In genomic region chr4:84431677-84432515, GRCm38 (mm10) we compare ENCODE assay signal across 22 mouse cellular contexts.
A peak's percentile ranks its signal among the peaks of the same experiment; 100 is the strongest.
DNase-seq lines count a peak whose midpoint lies in the region; ATAC-seq lines count a peak whose summit lies in the region.
"Had no signal": no experiment of that assay in that cellular context is flagged by ENCODE, and none has a peak within 500 bp of the region (broad histone marks: within the 10 kb centered on the region; RNA-seq: fewer than 3 reads in every experiment).

No protein-coding gene starts in this region.

- H3K4me3 ChIP-seq in forebrain, embryonic 14.5 days (ENCODE audit: low read depth, low read length) = no peak overlapping the region
- no peak overlapping the region for H3K4me3 ChIP-seq in forebrain, embryonic 12.5 days (replicated peaks)
- H3K4me3 ChIP-seq in intestine, embryonic 16.5 days (ENCODE audit: low read length) = no peak overlapping the region
- H3K4me3 ChIP-seq in hindbrain, embryonic 13.5 days = no peak overlapping the region
- H3K4me3 ChIP-seq: embryonic facial prominence, embryonic 15.5 days; gastrocnemius, adult 2 months; midbrain, embryonic 10.5 days had no signal

- no peaks in the 10 kb centered on the region for H3K9me3 ChIP-seq in forebrain, embryonic 14.5 days (replicated peaks; ENCODE audit: control insufficient read depth, low read length)
- H3K9me3 ChIP-seq in forebrain, embryonic 12.5 days = no peaks in the 10 kb centered on the region
- no peaks in the 10 kb centered on the region for H3K9me3 ChIP-seq in intestine, embryonic 16.5 days (ENCODE audit: control insufficient read depth, low read length)
- no peaks in the 10 kb centered on the region for H3K9me3 ChIP-seq in hindbrain, embryonic 13.5 days
- H3K9me3 ChIP-seq: embryonic facial prominence, embryonic 15.5 days; midbrain, embryonic 10.5 days had no signal

- no peaks in the 10 kb centered on the region for H3K27me3 ChIP-seq in forebrain, embryonic 14.5 days (replicated peaks; ENCODE audit: control insufficient read depth, insufficient read depth, low read length)
- H3K27me3 ChIP-seq in forebrain, embryonic 12.5 days = no peaks in the 10 kb centered on the region
- no peaks in the 10 kb centered on the region for H3K27me3 ChIP-seq in intestine, embryonic 16.5 days (replicated peaks; ENCODE audit: control insufficient read depth, insufficient read depth, low read length)
- H3K27me3 ChIP-seq in hindbrain, embryonic 13.5 days = no peaks in the 10 kb centered on the region
- H3K27me3 ChIP-seq: embryonic facial prominence, embryonic 15.5 days had no signal

- no peaks in the 10 kb centered on the region for H3K4me1 ChIP-seq in forebrain, embryonic 14.5 days (ENCODE audit: control insufficient read depth, insufficient read depth, low read length)
- H3K4me1 ChIP-seq in forebrain, embryonic 12.5 days = peaks cover 3% of the 10 kb centered on the region; the same call in 1 of the 2 replicates
- no peaks in the 10 kb centered on the region for H3K4me1 ChIP-seq in intestine, embryonic 16.5 days (ENCODE audit: control insufficient read depth, insufficient read depth, low read length)
- 0 out of 2 replicates have a peak, but pooled peaks cover 6% of the 10 kb centered on the region for H3K4me1 ChIP-seq in hindbrain, embryonic 13.5 days (replicated peaks)
- H3K4me1 ChIP-seq: embryonic facial prominence, embryonic 15.5 days; midbrain, embryonic 10.5 days had no signal

- H3K27ac ChIP-seq in forebrain, embryonic 14.5 days (ENCODE audit: low read depth, low read length) = no peak overlapping the region
- no peak overlapping the region for H3K27ac ChIP-seq in forebrain, embryonic 12.5 days
- no peak overlapping the region for H3K27ac ChIP-seq in intestine, embryonic 16.5 days (ENCODE audit: low read length)
- H3K27ac ChIP-seq in hindbrain, embryonic 13.5 days = no peak overlapping the region
- H3K27ac ChIP-seq: embryonic facial prominence, embryonic 15.5 days; gastrocnemius, adult 2 months; hindbrain, postnatal 0 days; midbrain, embryonic 10.5 days had no signal

- no peak for ATAC-seq in forebrain, embryonic 14.5 days
- no peak for ATAC-seq in forebrain, embryonic 12.5 days (ENCODE audit: low FRiP score)
- peak; percentile 64; the same call in 1 of the 2 replicates for ATAC-seq in intestine, embryonic 16.5 days
- no peak for ATAC-seq in hindbrain, embryonic 13.5 days (ENCODE audit: low FRiP score)
- ATAC-seq: hindbrain, postnatal 0 days had no signal

- no peaks in the 10 kb centered on the region for H3K36me3 ChIP-seq in forebrain, embryonic 14.5 days (ENCODE audit: control insufficient read depth, insufficient read depth, low read length)
- H3K36me3 ChIP-seq in forebrain, embryonic 12.5 days (replicated peaks) = no peaks in the 10 kb centered on the region
- no peaks in the 10 kb centered on the region for H3K36me3 ChIP-seq in intestine, embryonic 16.5 days (ENCODE audit: control insufficient read depth, insufficient read depth, low read length)
- no peaks in the 10 kb centered on the region for H3K36me3 ChIP-seq in hindbrain, embryonic 13.5 days
- H3K36me3 ChIP-seq: embryonic facial prominence, embryonic 15.5 days; G1E; midbrain, embryonic 10.5 days had no signal

- DNase-seq in forebrain, embryonic 14.5 days (ENCODE audit: low spot score) = peak; percentile 5
- peak; percentile 28 for DNase-seq in R1 (ENCODE audit: low read depth, low spot score)
- peak; percentile 11 for DNase-seq in retina, embryonic 14.5 days (ENCODE audit: low spot score)
- no peak for DNase-seq in layer of hippocampus, adult 9-11 months
- no peak for DNase-seq in spleen, postnatal 36 days (ENCODE audit: low spot score in 2 of 2)
- DNase-seq: adrenal gland, adult 8-10 months; cerebellum, postnatal 10 days; gastrocnemius, adult 2 months; heart, adult 11 months; heart, postnatal 36 days; kidney, adult 8-10 months; lung, embryonic 14.5 days; lung, postnatal 36 days; right cerebral cortex, postnatal 4 days; thymus, postnatal 36 days had no signal

- no peak overlapping the region for H3K9ac ChIP-seq in forebrain, embryonic 14.5 days (ENCODE audit: low read length)
- H3K9ac ChIP-seq in forebrain, embryonic 12.5 days = no peak overlapping the region
- H3K9ac ChIP-seq in intestine, embryonic 16.5 days (ENCODE audit: low read depth, low read length) = no peak overlapping the region
- H3K9ac ChIP-seq in hindbrain, embryonic 13.5 days = no peak overlapping the region
- H3K9ac ChIP-seq: embryonic facial prominence, embryonic 15.5 days; lung, embryonic 14.5 days had no signal

- H3K4me2 ChIP-seq in forebrain, embryonic 14.5 days (ENCODE audit: low read length) = no peak overlapping the region
- H3K4me2 ChIP-seq in forebrain, embryonic 12.5 days = no peak overlapping the region
- no peak overlapping the region for H3K4me2 ChIP-seq in intestine, embryonic 16.5 days (ENCODE audit: low read depth, low read length)
- H3K4me2 ChIP-seq in hindbrain, embryonic 13.5 days = no peak overlapping the region
- H3K4me2 ChIP-seq: embryonic facial prominence, embryonic 15.5 days; lung, embryonic 14.5 days had no signal

- 28% methylated on average over 6 of the region's 6 CpGs for WGBS in forebrain, embryonic 14.5 days
- 38% methylated on average over 6 of the region's 6 CpGs for WGBS in forebrain, embryonic 12.5 days
- WGBS in intestine, embryonic 16.5 days = 55% methylated on average over 6 of the region's 6 CpGs
- WGBS in hindbrain, embryonic 13.5 days = 63% methylated on average over 6 of the region's 6 CpGs

Comparison
In these comparisons a context has a peak if more than half of its experiments do, and no peak if none do; other contexts are left out.
1. DNase-seq: peak in forebrain, embryonic 14.5 days (single experiment), R1 (single experiment) and retina, embryonic 14.5 days (single experiment); none in layer of hippocampus, adult 9-11 months (single experiment) and spleen, postnatal 36 days (0 of 2).